Mouse (Mus musculus): ENCODE data around the gene Zfp382. TPM values are rescaled to one million over a fixed set of nuclear protein-coding genes. Genes with fewer than 3 reads are reported as not detected.
A peak's percentile ranks its signal among the peaks of the same experiment; 100 is the strongest.

Zfp382 gene
- 7.1 and 8.3 TPM in 2 replicates for polyA plus RNA-seq (2012; rRNA removed)

DNA sequence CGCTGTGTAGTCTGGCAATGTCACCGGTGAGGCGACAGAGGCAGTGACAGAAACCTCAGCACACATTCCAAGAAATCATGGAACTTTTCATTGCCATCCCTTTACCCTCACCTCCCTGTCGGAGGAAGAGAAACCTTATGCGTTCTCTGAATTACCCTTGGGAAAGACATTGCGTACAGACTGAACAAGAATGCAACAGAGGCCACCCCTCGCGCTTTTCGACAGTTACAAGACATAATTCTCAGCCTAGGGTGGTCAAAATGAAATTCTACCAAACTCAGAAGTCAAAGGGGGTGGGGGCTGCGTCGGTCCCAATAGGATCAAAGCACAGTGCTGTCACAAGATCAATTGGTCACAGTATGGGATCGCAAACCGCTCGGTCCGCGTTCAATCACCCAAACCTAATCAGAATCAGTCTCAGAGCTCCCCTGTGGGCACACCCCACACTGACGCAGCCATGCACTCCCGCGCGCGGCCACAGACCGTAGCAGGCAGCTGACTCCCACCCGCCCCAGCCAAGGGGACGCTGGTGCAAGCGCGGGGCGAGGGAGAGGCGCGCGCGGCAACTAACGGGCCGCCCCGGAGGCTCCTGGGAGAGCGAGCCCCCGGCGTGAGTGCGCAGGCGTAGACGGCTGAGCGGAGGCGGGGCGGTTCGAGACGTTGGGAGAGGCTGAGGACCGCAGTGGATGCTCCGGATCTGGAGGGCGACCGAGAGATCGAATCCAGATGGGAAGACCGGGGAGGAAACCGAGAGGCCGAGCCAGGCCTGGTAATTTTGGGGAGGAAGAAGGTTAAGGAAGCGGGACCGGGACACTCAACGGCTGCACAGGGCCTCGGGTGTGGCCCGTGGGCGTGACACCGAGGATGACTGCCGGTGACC lies at the start of gene Zfp382:
Zfp382 (plus strand) TSS at position 635 of the 880 bp plus-strand sequence.
- under 1% methylated on average over 61 of the region's 61 CpGs for WGBS
- Histone ChIP-seq H3K4me1 (ENCODE audit: control insufficient read depth, insufficient read depth, low read length) (no peaks in the 10 kb centered on the region), H3K27me3 (ENCODE audit: control insufficient read depth, insufficient read depth, low read length) (no peaks in the 10 kb centered on the region), H3K4me3 (replicated peaks; ENCODE audit: insufficient read depth, low read depth, low read length) (peak within 1 kb of the TSS; percentile 87), H3K27ac (ENCODE audit: insufficient read depth, low read length) (peak within 1 kb of the TSS; percentile 60)
- TF ChIP-seq CTCF (IDR thresholded peaks at IDR 0.05; ENCODE audit: borderline replicate concordance, insufficient read depth, low read depth, low read length) (no peak), POLR2A (IDR thresholded peaks at IDR 0.05; ENCODE audit: borderline replicate concordance, insufficient read depth, low read length) (peak; percentile 92)
- peak; percentile 92 to 94 for DNase-seq

DNA sequence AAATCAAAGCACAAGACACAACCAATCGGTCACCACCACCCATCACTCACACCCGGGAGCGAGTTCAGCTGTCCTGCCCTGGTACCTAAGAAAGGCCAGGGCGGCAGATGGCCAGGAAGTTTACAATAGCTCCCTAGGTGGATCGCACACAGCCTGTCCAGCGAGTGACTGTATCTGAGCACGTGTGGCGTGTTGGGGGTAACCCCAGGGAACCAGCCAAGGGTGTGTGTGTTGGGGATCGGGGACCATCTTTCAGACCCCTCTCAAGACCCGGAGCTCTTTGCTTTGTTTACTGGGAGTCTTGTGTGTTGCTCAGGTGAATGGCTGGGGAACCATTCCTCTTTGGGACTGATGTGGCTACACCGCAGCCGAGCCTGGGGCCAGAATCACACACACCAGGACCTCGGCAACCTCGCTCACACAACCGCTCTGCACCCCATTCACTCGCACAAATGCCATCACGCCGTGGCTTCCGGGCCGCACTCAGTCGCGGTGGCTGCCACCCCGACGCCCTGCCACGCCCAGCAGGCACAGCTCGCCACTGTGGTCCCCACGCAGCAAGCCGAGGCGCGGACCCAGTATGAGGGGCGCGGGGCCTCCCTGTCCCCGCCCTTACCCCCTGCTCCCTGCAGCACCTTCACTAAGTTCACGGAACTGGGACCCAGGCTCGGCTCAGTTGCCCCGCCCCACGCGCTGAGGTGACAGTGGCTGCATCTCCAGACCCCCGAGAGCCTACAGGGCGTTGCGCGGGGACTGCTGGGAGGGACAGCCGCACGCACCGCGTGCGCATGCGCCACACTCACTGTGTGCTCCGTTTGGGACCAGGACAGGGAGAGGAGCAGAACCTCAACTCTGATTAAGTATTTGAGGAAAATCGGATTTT lies 49.4 kb upstream of the Zfp382 start, which contains the start of gene Zfp82:
Zfp82 (minus strand) TSS at position 755 of the 883 bp plus-strand sequence.
- peak; percentile 89 to 90 for DNase-seq
- Histone ChIP-seq H3K27ac (ENCODE audit: insufficient read depth, low read length) (peak within 1 kb of the TSS; percentile 49; the same call in 1 of the 2 replicates), H3K27me3 (ENCODE audit: control insufficient read depth, insufficient read depth, low read length) (no peaks in the 10 kb centered on the region; the same call in 1 of the 2 replicates), H3K4me1 (ENCODE audit: control insufficient read depth, insufficient read depth, low read length) (no peaks in the 10 kb centered on the region), H3K4me3 (replicated peaks; ENCODE audit: insufficient read depth, low read depth, low read length) (peak within 1 kb of the TSS; percentile 77)
- TF ChIP-seq POLR2A (IDR thresholded peaks at IDR 0.05; ENCODE audit: borderline replicate concordance, insufficient read depth, low read length) (peak; percentile 87), CTCF (IDR thresholded peaks at IDR 0.05; ENCODE audit: borderline replicate concordance, insufficient read depth, low read depth, low read length) (no peak)
- under 1% methylated on average over 50 of the region's 50 CpGs for whole genome bisulfite sequencing

DNA sequence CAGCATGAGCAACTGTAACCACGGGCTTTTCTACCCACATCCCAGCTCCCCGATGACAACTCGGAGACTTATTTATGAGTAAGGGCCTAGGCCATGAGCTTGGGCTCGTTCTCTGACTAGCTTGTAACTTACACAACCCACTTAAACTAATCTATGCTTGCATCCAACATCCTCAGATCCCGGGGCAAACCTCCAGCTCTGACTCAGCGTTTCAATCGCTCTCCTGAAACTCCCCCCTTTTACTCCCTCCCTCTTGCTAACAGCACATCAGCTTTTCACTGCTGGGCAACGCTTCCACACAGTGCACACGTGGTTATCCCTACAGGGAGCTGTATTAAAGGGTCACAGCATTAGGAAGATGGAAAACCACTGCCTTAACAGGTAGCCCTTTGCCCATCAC lies 35.2 kb upstream of the Zfp382 start:
- H3K4me3 ChIP-seq (replicated peaks; ENCODE audit: insufficient read depth, low read depth, low read length): no peak overlapping the region
- peaks cover 5% of the 10 kb centered on the region; the same call in 1 of the 2 replicates for H3K4me1 ChIP-seq (ENCODE audit: control insufficient read depth, insufficient read depth, low read length)
- WGBS: 87% methylated on average over 9 of the region's 9 CpGs
- H3K27ac ChIP-seq (ENCODE audit: insufficient read depth, low read length): no peak overlapping the region
- H3K27me3 ChIP-seq (ENCODE audit: control insufficient read depth, insufficient read depth, low read length): no peaks in the 10 kb centered on the region
- TF ChIP-seq POLR2A (IDR thresholded peaks at IDR 0.05; ENCODE audit: borderline replicate concordance, insufficient read depth, low read length) (no peak), CTCF (IDR thresholded peaks at IDR 0.05; ENCODE audit: borderline replicate concordance, insufficient read depth, low read depth, low read length) (no peak)
- DNase-seq: no peak

DNA sequence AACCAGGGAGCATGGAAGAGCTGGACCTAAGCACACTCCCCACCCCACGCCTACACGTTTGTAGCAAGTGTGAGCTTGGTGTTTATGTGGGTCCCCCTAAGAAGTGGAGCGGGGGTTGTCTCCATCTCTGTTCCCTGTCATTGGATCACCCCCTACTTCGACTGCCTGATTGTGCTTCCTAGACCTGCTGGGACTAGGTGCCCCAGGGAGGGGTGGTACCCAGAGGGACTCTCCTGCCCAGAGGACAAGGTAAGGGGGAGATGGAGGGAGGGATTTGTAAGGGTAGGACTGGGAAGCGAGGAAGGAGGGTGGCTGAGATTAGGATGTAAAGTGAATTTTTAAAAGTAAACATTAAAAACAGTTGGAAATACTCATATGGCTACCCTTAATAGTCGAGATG lies 32.3 kb upstream of the Zfp382 start:
- no peak for DNase-seq
- Histone ChIP-seq H3K4me1 (ENCODE audit: control insufficient read depth, insufficient read depth, low read length) (peaks cover 5% of the 10 kb centered on the region; the same call in 1 of the 2 replicates), H3K4me3 (replicated peaks; ENCODE audit: insufficient read depth, low read depth, low read length) (no peak overlapping the region), H3K27me3 (ENCODE audit: control insufficient read depth, insufficient read depth, low read length) (no peaks in the 10 kb centered on the region), H3K27ac (ENCODE audit: insufficient read depth, low read length) (no peak overlapping the region)
- WGBS: 14% methylated on average over 6 of the region's 6 CpGs
- TF ChIP-seq POLR2A (IDR thresholded peaks at IDR 0.05; ENCODE audit: borderline replicate concordance, insufficient read depth, low read length): no peak
- TF ChIP-seq CTCF (IDR thresholded peaks at IDR 0.05; ENCODE audit: borderline replicate concordance, insufficient read depth, low read depth, low read length): no peak

DNA sequence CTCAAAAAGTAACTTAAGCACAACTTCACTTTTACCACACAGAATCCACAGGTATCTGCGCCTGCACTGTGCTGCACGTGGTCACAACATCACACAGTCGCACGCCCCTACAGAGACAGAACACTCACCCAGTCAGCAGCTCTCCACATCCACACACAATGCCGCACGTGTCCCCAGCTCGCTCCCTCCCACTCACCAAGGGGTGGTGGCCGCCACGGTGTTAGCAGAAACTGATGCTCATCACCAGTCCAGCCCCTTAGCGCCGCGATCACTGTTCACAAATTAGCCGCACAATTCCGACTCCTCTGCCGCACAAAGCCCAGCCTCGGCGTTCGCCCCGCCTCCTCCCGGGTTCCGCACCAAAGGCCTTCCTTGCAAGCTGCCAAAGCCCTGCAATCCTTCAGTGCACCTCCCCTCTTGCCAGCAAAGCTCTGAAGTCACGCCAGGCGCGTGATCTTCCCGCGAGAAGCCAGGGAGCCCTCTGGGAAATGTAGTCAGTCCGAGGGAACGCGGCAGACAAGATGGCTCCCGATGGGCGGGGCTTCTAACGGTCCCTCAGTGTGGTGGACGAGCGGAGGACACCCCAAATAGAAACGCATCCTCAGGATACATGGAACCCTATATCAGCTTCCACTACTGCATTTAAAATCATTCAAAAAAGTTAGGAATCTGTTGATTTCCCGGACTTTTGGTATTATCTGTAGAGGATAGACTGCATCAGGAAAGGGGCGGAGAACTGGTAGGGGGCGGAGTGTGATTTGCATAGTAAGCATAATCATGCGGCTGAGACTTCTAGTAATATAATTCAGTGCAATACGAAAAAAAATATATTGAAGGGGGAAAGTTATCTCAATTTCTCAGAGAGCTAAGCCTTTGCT lies 31.4 kb upstream of the Zfp382 start, which contains the start of the genes Gm26920 and Zfp566:
Gm26920 (minus strand) TSS at position 319 of the 878 bp plus-strand sequence.
Zfp566 (minus strand) TSS at position 436 of the 878 bp plus-strand sequence.
- WGBS: under 1% methylated on average over 40 of the region's 40 CpGs

DNA sequence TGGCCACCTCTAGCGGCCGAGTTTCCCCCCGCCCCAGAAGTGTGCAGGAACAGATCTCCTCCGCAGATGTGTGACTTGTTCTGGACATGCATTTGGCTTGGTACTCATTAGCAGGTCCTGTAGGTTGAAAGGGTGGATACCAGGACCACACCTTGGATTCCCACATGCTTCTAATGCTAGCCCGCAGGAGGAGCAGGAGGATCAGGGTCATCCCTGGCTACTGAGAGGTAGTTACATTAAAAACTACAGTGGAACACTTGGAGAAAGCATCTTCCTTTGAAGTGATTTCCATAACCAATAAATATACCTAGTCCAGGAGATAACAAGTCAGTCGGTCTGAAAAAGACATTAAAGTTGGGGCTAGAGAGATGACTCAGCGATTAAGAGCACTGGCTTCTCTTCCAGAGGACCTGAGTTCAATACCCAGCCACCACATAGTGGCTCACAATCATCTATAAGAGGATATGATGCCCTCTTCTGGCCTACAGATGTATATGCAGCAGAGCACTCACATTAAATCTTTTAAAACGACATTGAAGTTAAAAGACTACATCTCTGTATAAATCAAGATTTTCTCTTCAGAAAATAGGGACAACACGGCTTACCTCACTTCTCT lies 30.7 kb upstream of the Zfp382 start:
- peak overlapping the region; percentile 64 for H3K27ac ChIP-seq (ENCODE audit: insufficient read depth, low read length)
- TF ChIP-seq CTCF (IDR thresholded peaks at IDR 0.05; ENCODE audit: borderline replicate concordance, insufficient read depth, low read depth, low read length): no peak
- TF ChIP-seq POLR2A (IDR thresholded peaks at IDR 0.05; ENCODE audit: borderline replicate concordance, insufficient read depth, low read length): no peak
- 6% methylated on average over 9 of the region's 9 CpGs for WGBS
- peak in 1 of 2 experiments; percentile 32 for DNase-seq
- no peaks in the 10 kb centered on the region for H3K27me3 ChIP-seq (ENCODE audit: control insufficient read depth, insufficient read depth, low read length)
- H3K4me3 ChIP-seq (replicated peaks; ENCODE audit: insufficient read depth, low read depth, low read length): peak overlapping the region; percentile 78
- peaks cover 5% of the 10 kb centered on the region for H3K4me1 ChIP-seq (ENCODE audit: control insufficient read depth, insufficient read depth, low read length)

More for the DNA sequence above, 31.4 kb upstream of the Zfp382 start, which contains the start of the genes Gm26920 and Zfp566:
- DNase-seq: peak; percentile 97 to 98
- no peaks in the 10 kb centered on the region for H3K27me3 ChIP-seq (ENCODE audit: control insufficient read depth, insufficient read depth, low read length)
- TF ChIP-seq CTCF (IDR thresholded peaks at IDR 0.05; ENCODE audit: borderline replicate concordance, insufficient read depth, low read depth, low read length) (no peak), POLR2A (IDR thresholded peaks at IDR 0.05; ENCODE audit: borderline replicate concordance, insufficient read depth, low read length) (peak; percentile 68; the same call in 1 of the 2 replicates)
- peaks cover 5% of the 10 kb centered on the region; the same call in 1 of the 2 replicates for H3K4me1 ChIP-seq (ENCODE audit: control insufficient read depth, insufficient read depth, low read length)
- peak within 1 kb of the TSS; percentile 64 for H3K27ac ChIP-seq (ENCODE audit: insufficient read depth, low read length)
- peak within 1 kb of the TSS; percentile 78 for H3K4me3 ChIP-seq (replicated peaks; ENCODE audit: insufficient read depth, low read depth, low read length)

Measured in cerebellum, adult 2 months (tissue).